Mouse (Mus musculus) forebrain, embryonic 12.5 days (tissue): Measurements from ENCODE around the gene Snapin. TPM values are rescaled to one million over a fixed set of nuclear protein-coding genes. Genes with fewer than 3 reads are reported as not detected.

Source experiments
- ATAC-seq: fragments of 200-750 bp; cut with Nextera tagmentation; 2 replicates; pipeline ENCODE4 v1.8.0; 2017; ENCODE audit warnings: moderate TSS enrichment; ENCODE audit not compliant: low FRiP score
- H3K27ac ChIP-seq: fragments of 300-500 bp; sonication (generic); 2 replicates; pipeline ENCODE4 v1.5.1; 2016; ENCODE audit warnings: mild to moderate bottlenecking
- H3K27me3 ChIP-seq: fragments of 300-500 bp; sonication (generic); 2 replicates; pipeline ENCODE4 v1.6.1; 2016; ENCODE audit warnings: mild to moderate bottlenecking
- H3K36me3 ChIP-seq: fragments of 300-500 bp; sonication (generic); replicated peaks from 2 replicates; pipeline ENCODE4 v1.6.1; 2016; ENCODE audit warnings: mild to moderate bottlenecking
- H3K4me1 ChIP-seq: fragments of 300-500 bp; sonication (generic); 2 replicates; pipeline ENCODE4 v1.6.1; 2016
- H3K4me2 ChIP-seq: fragments of 300-500 bp; sonication (generic); 2 replicates; pipeline ENCODE4 v1.6.1; 2016; ENCODE audit warnings: mild to moderate bottlenecking, moderate library complexity
- H3K4me3 ChIP-seq: fragments of 300-500 bp; sonication (generic); replicated peaks from 2 replicates; pipeline ENCODE4 v1.5.1; 2016; ENCODE audit warnings: mild to moderate bottlenecking
- H3K9ac ChIP-seq: fragments of 300-500 bp; sonication (generic); 2 replicates; pipeline ENCODE4 v1.6.1; 2016; ENCODE audit warnings: mild to moderate bottlenecking
- H3K9me3 ChIP-seq: fragments of 300-500 bp; sonication (generic); 2 replicates; pipeline ENCODE4 v1.6.1; 2016
- WGBS: fragments of 180-500 bp; shearing (Covaris S2); methylation state at CpG from one replicate; pipeline ENCODE4 v1.1.7; 2016; 5-methylcytosine and 5-hydroxymethylcytosine counted together
- polyA plus RNA-seq: library from polyadenylated mRNA; unstranded; fragments of >200 nt; fragmentation: Nextera tagmentation; extraction: Ambion mirVana; gene quantifications from 2 replicates; pipeline ENCODE4 v1.2.1, GENCODE M21; 2016

Gene Snapin
- polyA plus RNA-seq, 1 experiment from 2014 or later: 73.2 TPM

GRCm38 (mm10) chr3:90445417-90446200, 45.2 kb downstream of the Snapin start:
- H3K27ac ChIP-seq: peak overlapping the region; percentile 63
- peaks cover 17% of the 10 kb centered on the region for H3K4me1 ChIP-seq
- H3K4me3 ChIP-seq: no peak overlapping the region
- no peaks in the 10 kb centered on the region for H3K36me3 ChIP-seq
- WGBS: 70% methylated on average over 11 of the region's 11 CpGs
- no peak for ATAC-seq
- H3K27me3 ChIP-seq: no peaks in the 10 kb centered on the region
- no peak overlapping the region for H3K9ac ChIP-seq
- H3K9me3 ChIP-seq: no peaks in the 10 kb centered on the region
- peak overlapping the region; percentile 52 for H3K4me2 ChIP-seq

- Histone ChIP-seq H3K27me3 (no peaks in the 10 kb centered on the region), H3K4me3 (no peak overlapping the region), H3K36me3 (no peaks in the 10 kb centered on the region), H3K9me3 (no peaks in the 10 kb centered on the region), H3K4me2 (no peak overlapping the region), H3K4me1 (peaks cover 17% of the 10 kb centered on the region), H3K9ac (no peak overlapping the region), H3K27ac (no peak overlapping the region)
- no peak for ATAC-seq
- WGBS: 91% methylated on average over 3 of the region's 3 CpGs
Observed at GRCm38 (mm10) chr3:90443977-90444376, 46.9 kb downstream of the Snapin start.

GRCm38 (mm10) chr3:90440756-90441155, 50.1 kb downstream of the Snapin start:
- Histone ChIP-seq H3K4me1 (peaks cover 3% of the 10 kb centered on the region; the same call in 1 of the 2 replicates), H3K4me2 (no peak overlapping the region), H3K36me3 (no peaks in the 10 kb centered on the region), H3K4me3 (no peak overlapping the region), H3K9ac (no peak overlapping the region), H3K27ac (no peak overlapping the region), H3K9me3 (no peaks in the 10 kb centered on the region), H3K27me3 (no peaks in the 10 kb centered on the region)
- 90% methylated on average over 2 of the region's 2 CpGs for WGBS
- no peak for ATAC-seq

Other genes with a start within 250 kb of the Snapin start
- 5.3 and 5.5 TPM in 2 replicates for gene Creb3l4, start 247.5 kb downstream of the Snapin start, polyA plus RNA-seq
- gene Slc39a1, start 242.9 kb downstream of the Snapin start, polyA plus RNA-seq: 32.8 and 42.8 TPM in 2 replicates
- gene Crtc2, start 236.9 kb downstream of the Snapin start, polyA plus RNA-seq: 19.9 and 20.7 TPM in 2 replicates
- gene Dennd4b, start 225.8 kb downstream of the Snapin start, polyA plus RNA-seq: 6.0 and 7.9 TPM in 2 replicates
- gene Gatad2b, start 197.9 kb downstream of the Snapin start, polyA plus RNA-seq: 15.8 and 17.2 TPM in 2 replicates
- gene Slc27a3, start 101.1 kb downstream of the Snapin start, polyA plus RNA-seq: 14.7 and 18.3 TPM in 2 replicates
- gene Ints3, start 57.4 kb downstream of the Snapin start, polyA plus RNA-seq: 42.8 and 45.1 TPM in 2 replicates
- 1.6 and 2.2 TPM in 2 replicates for gene Npr1, start 25.2 kb downstream of the Snapin start, polyA plus RNA-seq
- 351 and 352 TPM in 2 replicates for gene Ilf2, start 14.9 kb downstream of the Snapin start, polyA plus RNA-seq
- 228 and 238 TPM in 2 replicates for gene Chtop, start 18.5 kb upstream of the Snapin start, polyA plus RNA-seq
- gene S100a1, start 23.4 kb upstream of the Snapin start, polyA plus RNA-seq: 5.1 and 7.0 TPM in 2 replicates
- gene S100a13, start 23.4 kb upstream of the Snapin start, polyA plus RNA-seq: 8.1 and 8.6 TPM in 2 replicates
- 0.19 and 0.24 TPM in 2 replicates for gene S100a14, start 35.8 kb upstream of the Snapin start, polyA plus RNA-seq
- gene S100a16, start 46.2 kb upstream of the Snapin start, polyA plus RNA-seq: 26.8 and 27.3 TPM in 2 replicates
- gene S100a3, start 69.5 kb upstream of the Snapin start, polyA plus RNA-seq: not detected in 2 replicates
- gene S100a2, start 99.2 kb upstream of the Snapin start, polyA plus RNA-seq: not detected in 2 replicates
- not detected in 2 replicates for gene Gm42674, start 110.9 kb upstream of the Snapin start, polyA plus RNA-seq
- 1.6 and 1.7 TPM in 2 replicates for gene S100a4, start 112.7 kb upstream of the Snapin start, polyA plus RNA-seq
- gene S100a5, start 117.5 kb upstream of the Snapin start, polyA plus RNA-seq: 0.56 TPM in 1 of 2 replicates, not detected in the other
- 20.1 and 22.2 TPM in 2 replicates for gene S100a6, start 121.8 kb upstream of the Snapin start, polyA plus RNA-seq
- not detected in 2 replicates for gene S100a7a, start 163.0 kb upstream of the Snapin start, polyA plus RNA-seq
- 4.4 and 5.2 TPM in 2 replicates for gene S100a8, start 177.9 kb upstream of the Snapin start, polyA plus RNA-seq
- gene S100a9, start 204.7 kb upstream of the Snapin start, polyA plus RNA-seq: 2.6 and 3.8 TPM in 2 replicates
- gene Pglyrp4, start 235.9 kb upstream of the Snapin start, polyA plus RNA-seq: not detected in 2 replicates